Mouse (Mus musculus) myocyte (in vitro differentiated cells): Measurements from ENCODE around the gene Ptprg. TPM values are rescaled to one million over a fixed set of nuclear protein-coding genes. Genes with fewer than 3 reads are reported as not detected.

Experiments
- H3K27me3 ChIP-seq: one replicate; pipeline ENCODE4 v1.6.1; 2011; ENCODE audit not compliant: control insufficient read depth, insufficient read depth, insufficient read length
- H3K36me3 ChIP-seq: one replicate; pipeline ENCODE4 v1.6.1; 2011; ENCODE audit not compliant: control insufficient read depth, insufficient read depth
- H3K4me2 ChIP-seq: one replicate; pipeline ENCODE4 v1.6.1; 2011; ENCODE audit warnings: low read depth, control low read depth
- H3K4me3 ChIP-seq: one replicate; pipeline ENCODE4 v1.5.1; 2011; ENCODE audit warnings: mild to moderate bottlenecking, control low read depth, moderate library complexity
- H3K79me2 ChIP-seq: one replicate; pipeline ENCODE4 v1.6.1; 2011; ENCODE audit not compliant: control insufficient read depth, insufficient read depth
- H3ac ChIP-seq: one replicate; pipeline ENCODE4 v1.6.1; 2011; ENCODE audit not compliant: control insufficient read depth, insufficient read length
- CEBPB ChIP-seq: IDR thresholded peaks from 2 replicates; pipeline ENCODE4 v1.6.1; 2011; ENCODE audit warnings: mild to moderate bottlenecking, moderate library complexity; ENCODE audit not compliant: poor library complexity, insufficient read depth, severe bottlenecking
- E2F4 ChIP-seq: IDR thresholded peaks from one replicate; pipeline ENCODE4 v1.6.1; 2011; ENCODE audit warnings: mild to moderate bottlenecking, control low read depth, moderate library complexity; ENCODE audit not compliant: insufficient read depth
- MAX ChIP-seq: IDR thresholded peaks from one replicate; pipeline ENCODE4 v1.6.1; 2011; ENCODE audit warnings: low read depth, mild to moderate bottlenecking, control low read depth
- MYOD1 ChIP-seq, 3 experiments: IDR thresholded peaks; one replicate each; pipeline ENCODE4 v1.6.1; 2011; ENCODE audit warnings: control low read depth in 2 of 3, low read depth in 2 of 3, mild to moderate bottlenecking in 2 of 3, moderate library complexity in 1 of 3; ENCODE audit not compliant: insufficient read length in 2 of 3, control insufficient read depth in 1 of 3
- MYOG ChIP-seq, 3 experiments: IDR thresholded peaks; one replicate each; pipeline ENCODE4 v1.6.1; 2011; ENCODE audit warnings: control low read depth in 2 of 3, low read depth in 2 of 3, mild to moderate bottlenecking in 2 of 3; ENCODE audit not compliant: insufficient read length in 2 of 3, control insufficient read depth in 1 of 3, insufficient read depth in 1 of 3
- POLR2A ChIP-seq: IDR thresholded peaks from one replicate; pipeline ENCODE4 v1.6.1; 2011; ENCODE audit warnings: low read depth, mild to moderate bottlenecking, control low read depth, moderate library complexity; ENCODE audit not compliant: insufficient read length
- POLR2AphosphoS2 ChIP-seq: IDR thresholded peaks from one replicate; pipeline ENCODE4 v1.6.1; 2011; ENCODE audit warnings: low read depth, control low read depth; ENCODE audit not compliant: insufficient read length
- REST ChIP-seq: IDR thresholded peaks from one replicate; pipeline ENCODE4 v1.6.1; 2011; ENCODE audit warnings: mild to moderate bottlenecking, control low read depth, moderate library complexity; ENCODE audit not compliant: insufficient read depth, insufficient read length
- SRF ChIP-seq: IDR thresholded peaks from one replicate; pipeline ENCODE4 v1.6.1; 2011; ENCODE audit warnings: low read depth; ENCODE audit not compliant: control insufficient read depth, insufficient read length
- TCF12 ChIP-seq: IDR thresholded peaks from one replicate; pipeline ENCODE4 v1.6.1; 2011; ENCODE audit warnings: mild to moderate bottlenecking, control low read depth; ENCODE audit not compliant: poor library complexity, insufficient read depth, severe bottlenecking
- TCF3 ChIP-seq: IDR thresholded peaks from one replicate; pipeline ENCODE4 v1.6.1; 2011; ENCODE audit warnings: low read depth, control low read depth; ENCODE audit not compliant: insufficient read length
- USF1 ChIP-seq: IDR thresholded peaks from one replicate; pipeline ENCODE4 v1.6.1; 2011; ENCODE audit warnings: low read depth, mild to moderate bottlenecking, control low read depth, moderate library complexity
- polyA plus RNA-seq: library from polyadenylated mRNA; unstranded; fragments of >200 nt; fragmentation: generic; extraction: Trizol; gene quantifications from one replicate; pipeline ENCODE4 v1.2.1, GENCODE M21; 2012; ENCODE audit warnings: missing spikeins

Ptprg gene
- polyA plus RNA-seq, 1 experiment, result 14.4 TPM

DNA sequence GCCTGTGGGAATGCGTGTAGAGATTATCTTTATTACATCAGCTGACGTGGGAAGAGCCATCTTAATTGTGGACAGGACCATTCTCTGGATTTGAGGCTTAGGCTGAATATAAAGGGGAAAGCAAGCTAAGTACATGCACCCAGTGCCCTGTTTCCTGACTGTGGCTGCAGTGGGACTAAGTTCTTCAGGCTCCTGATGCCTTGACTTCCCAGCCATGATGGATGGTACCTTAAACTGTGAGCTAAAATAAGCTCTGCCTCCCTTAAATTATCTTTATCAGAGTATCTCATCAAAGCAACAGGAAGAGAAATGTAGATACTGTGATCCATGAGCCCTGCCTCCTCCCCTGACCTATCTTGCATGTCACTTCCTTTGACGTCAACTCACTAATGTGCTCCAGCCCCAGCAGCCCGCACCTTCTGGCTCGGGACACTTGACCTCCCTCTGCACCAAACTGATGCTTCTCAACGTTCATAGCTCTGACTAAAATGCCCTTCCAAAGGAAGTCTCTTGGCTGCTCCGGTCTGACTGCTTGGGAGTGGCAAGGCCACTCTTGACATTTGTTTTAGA lies 578.8 kb downstream of the Ptprg start:
- H3K27me3 ChIP-seq, result no peaks in the 10 kb centered on the region
- H3K36me3 ChIP-seq, result no peaks in the 10 kb centered on the region
- H3K79me2 ChIP-seq, result no peaks in the 10 kb centered on the region
- TF ChIP-seq SRF (no peak), E2F4 (no peak), USF1 (no peak), TCF12 (no peak)
- no peak overlapping the region for H3ac ChIP-seq
- no peak overlapping the region for H3K4me3 ChIP-seq
- no peak overlapping the region for H3K4me2 ChIP-seq

DNA sequence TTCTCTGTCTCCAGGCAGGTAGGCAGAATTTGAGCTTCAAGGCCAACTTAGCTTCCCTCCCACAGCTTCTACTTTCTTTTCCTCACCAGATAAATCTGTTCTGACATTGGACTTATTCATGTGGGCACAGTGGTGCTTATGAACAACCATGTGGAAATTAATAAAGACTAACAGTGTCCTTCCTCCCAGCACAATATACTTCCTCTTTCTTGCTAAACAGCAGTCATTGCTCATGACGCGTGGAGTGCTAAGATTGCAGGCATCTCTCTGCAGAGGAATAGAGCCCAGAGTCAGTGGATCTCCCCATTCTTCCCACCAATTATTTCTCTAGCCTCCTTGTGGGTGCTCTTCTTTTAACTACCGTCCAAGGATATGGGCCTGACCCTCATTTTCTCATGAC lies 579.8 kb downstream of the Ptprg start:
- H3K27me3 ChIP-seq, result no peaks in the 10 kb centered on the region
- no peak overlapping the region for H3K4me2 ChIP-seq
- TF ChIP-seq MAX (no peak), MYOG (IDR thresholded peaks at IDR 0.05; ENCODE audit: control insufficient read depth in 1 of 3, insufficient read depth in 1 of 3, insufficient read length in 2 of 3, low read depth in 2 of 3) (no peak), TCF12 (no peak), MYOD1 (IDR thresholded peaks at IDR 0.05; ENCODE audit: control insufficient read depth in 1 of 3, insufficient read length in 2 of 3, low read depth in 2 of 3) (no peak)
- H3K79me2 ChIP-seq, result no peaks in the 10 kb centered on the region
- H3ac ChIP-seq, result no peak overlapping the region
- no peaks in the 10 kb centered on the region for H3K36me3 ChIP-seq
- no peak overlapping the region for H3K4me3 ChIP-seq

DNA sequence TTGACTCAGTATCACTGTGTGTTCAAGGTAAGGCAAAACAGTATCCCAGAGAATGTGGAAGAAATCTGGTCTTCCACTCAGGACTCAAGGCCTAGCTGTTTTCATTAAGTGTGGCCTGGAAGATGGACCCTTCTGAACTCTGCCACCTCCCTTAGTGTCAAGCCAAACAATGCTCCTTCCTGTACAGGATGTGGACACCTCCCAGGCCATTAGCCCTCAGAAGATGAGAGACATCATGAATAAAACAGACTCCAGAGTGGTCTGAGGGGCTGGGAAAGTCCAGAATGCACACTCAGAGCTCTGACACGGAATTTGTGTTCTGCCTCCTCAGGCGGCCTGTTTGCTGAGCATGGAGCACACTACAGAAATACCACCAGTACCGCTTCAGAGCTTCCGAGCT lies 581.2 kb downstream of the Ptprg start:
- Histone ChIP-seq H3K4me2 (no peak overlapping the region), H3K36me3 (no peaks in the 10 kb centered on the region), H3K27me3 (no peaks in the 10 kb centered on the region), H3K79me2 (no peaks in the 10 kb centered on the region), H3K4me3 (no peak overlapping the region), H3ac (no peak overlapping the region)
- TF ChIP-seq SRF (no peak), REST (no peak), MYOD1 (IDR thresholded peaks at IDR 0.05; ENCODE audit: control insufficient read depth in 1 of 3, insufficient read length in 2 of 3, low read depth in 2 of 3) (no peak), E2F4 (no peak), MYOG (IDR thresholded peaks at IDR 0.05; ENCODE audit: control insufficient read depth in 1 of 3, insufficient read depth in 1 of 3, insufficient read length in 2 of 3, low read depth in 2 of 3) (no peak), CEBPB (no peak), TCF12 (no peak), TCF3 (no peak), POLR2A (no peak), MAX (no peak), POLR2AphosphoS2 (no peak), USF1 (no peak)

DNA sequence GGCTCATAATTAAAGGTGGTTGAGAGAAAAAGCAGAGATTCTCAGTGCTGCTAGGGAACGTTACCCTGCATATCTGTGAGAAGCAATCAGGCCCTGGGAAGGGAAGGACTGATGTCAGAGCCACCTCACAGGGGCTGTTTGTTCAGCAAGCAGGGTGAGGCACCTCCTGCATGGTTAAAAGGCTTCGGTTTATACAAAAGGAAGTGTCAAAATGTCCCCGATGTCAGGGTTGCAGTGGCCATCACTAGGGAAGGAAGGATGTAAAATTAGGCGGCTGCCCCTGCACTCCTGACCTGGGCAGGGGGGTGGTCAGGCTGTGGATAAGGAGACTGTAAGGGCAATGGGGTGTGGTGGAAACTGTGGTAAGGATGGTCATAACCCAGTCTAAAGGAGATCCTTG lies 583.2 kb downstream of the Ptprg start:
- TF ChIP-seq USF1, result no peak

DNA sequence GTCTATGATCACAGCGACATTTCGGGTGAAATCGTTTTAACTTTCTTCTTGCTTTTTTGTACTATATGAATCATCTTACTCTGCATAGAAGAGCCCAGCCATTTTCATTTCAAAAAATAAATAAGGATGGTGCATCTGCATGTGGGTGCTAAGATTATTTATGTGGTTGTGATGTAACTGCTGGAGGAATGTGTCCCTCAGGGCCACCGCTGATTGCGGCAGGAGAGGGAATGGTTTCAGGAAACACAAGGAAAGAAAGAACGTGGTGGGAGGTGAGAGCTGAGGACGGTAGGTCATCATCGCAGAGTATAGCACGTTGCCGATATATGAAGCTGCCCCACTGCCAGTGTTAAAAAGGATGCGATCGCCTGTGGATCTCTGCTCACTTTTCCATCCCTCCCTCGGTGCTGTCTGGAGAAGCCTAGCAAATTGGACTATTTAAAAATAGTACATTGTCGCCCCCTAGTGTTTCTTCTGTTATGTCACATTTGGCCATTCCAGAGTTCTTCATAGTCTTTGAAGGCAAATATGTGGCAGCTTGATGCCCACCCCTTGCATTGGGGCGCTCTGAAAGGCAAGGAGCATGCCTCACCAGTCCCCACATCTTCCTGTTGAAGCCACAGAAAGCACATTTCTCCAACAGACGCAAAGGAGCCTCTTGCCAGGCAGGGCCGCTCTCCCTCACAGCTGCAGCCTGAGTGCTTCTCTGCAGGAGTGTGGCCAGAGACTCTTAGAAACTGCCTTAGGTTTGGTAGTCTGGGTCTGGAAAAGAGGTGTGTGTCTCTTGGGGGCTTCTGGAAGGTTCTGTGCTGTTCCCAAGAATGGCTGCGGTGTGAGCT lies 586.5 kb downstream of the Ptprg start:
- no peak overlapping the region for H3K4me3 ChIP-seq
- H3K36me3 ChIP-seq, result no peaks in the 10 kb centered on the region
- H3ac ChIP-seq, result no peak overlapping the region
- no peak overlapping the region for H3K4me2 ChIP-seq
- H3K79me2 ChIP-seq, result no peaks in the 10 kb centered on the region
- H3K27me3 ChIP-seq, result no peaks in the 10 kb centered on the region
- no peak for TF ChIP-seq REST
- TF ChIP-seq USF1, result no peak
- TF ChIP-seq CEBPB, result no peak
- no peak for TF ChIP-seq SRF
- TF ChIP-seq POLR2A, result no peak
- no peak for TF ChIP-seq MYOG (IDR thresholded peaks at IDR 0.05; ENCODE audit: control insufficient read depth in 1 of 3, insufficient read depth in 1 of 3, insufficient read length in 2 of 3, low read depth in 2 of 3)
- no peak for TF ChIP-seq TCF3
- no peak for TF ChIP-seq E2F4
- TF ChIP-seq MAX, result no peak
- no peak for TF ChIP-seq POLR2AphosphoS2
- no peak for TF ChIP-seq TCF12
- TF ChIP-seq MYOD1 (IDR thresholded peaks at IDR 0.05; ENCODE audit: control insufficient read depth in 1 of 3, insufficient read length in 2 of 3, low read depth in 2 of 3), result no peak

More for the DNA sequence above, 583.2 kb downstream of the Ptprg start:
- Histone ChIP-seq H3K79me2 (no peaks in the 10 kb centered on the region), H3K4me3 (no peak overlapping the region), H3ac (no peak overlapping the region), H3K4me2 (no peak overlapping the region), H3K27me3 (no peaks in the 10 kb centered on the region), H3K36me3 (no peaks in the 10 kb centered on the region)
